Mouse (Mus musculus): ENCODE measurements around the gene Flvcr2. TPM values are rescaled to one million over a fixed set of nuclear protein-coding genes. Genes with fewer than 3 reads are reported as not detected.

Gene Flvcr2
- polyA plus RNA-seq, 1 experiment from 2014 or later, result 2.1 TPM

DNA sequence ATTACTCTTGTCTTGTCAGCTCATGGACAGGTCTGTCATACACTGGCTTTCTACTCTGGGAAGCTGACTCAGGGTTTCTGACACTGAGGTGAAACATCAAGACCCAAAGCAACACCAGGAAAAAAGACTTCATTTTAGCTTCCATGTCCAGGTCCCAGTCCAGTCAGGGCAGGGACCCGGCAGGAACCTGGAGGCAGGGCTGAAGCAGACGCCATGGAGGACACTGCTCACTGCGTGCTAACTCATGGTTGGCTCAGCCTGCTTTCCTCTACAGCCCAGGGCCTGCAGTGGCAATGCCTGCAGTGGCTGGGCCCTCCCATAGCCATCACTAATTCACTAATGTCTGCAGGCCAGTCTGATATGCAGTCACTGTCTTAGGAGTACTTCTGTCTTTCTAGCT, 82.5 kb downstream of the Flvcr2 start:
- H3K4me1 ChIP-seq (ENCODE audit: control insufficient read depth, insufficient read depth, low read length), result peaks cover 5% of the 10 kb centered on the region
- WGBS, result 91% methylated on average over 3 of the region's 3 CpGs
- H3K9me3 ChIP-seq (replicated peaks; ENCODE audit: control insufficient read depth, low read length), result no peaks in the 10 kb centered on the region
- no peak overlapping the region for H3K27ac ChIP-seq (ENCODE audit: low read length)
- no peak overlapping the region for H3K4me3 ChIP-seq (replicated peaks; ENCODE audit: low read length)
- no peaks in the 10 kb centered on the region for H3K27me3 ChIP-seq (ENCODE audit: control insufficient read depth, insufficient read depth, low read length)
- H3K36me3 ChIP-seq (ENCODE audit: control insufficient read depth, insufficient read depth, low read length), result no peaks in the 10 kb centered on the region
- H3K4me2 ChIP-seq (ENCODE audit: low read depth, low read length), result no peak overlapping the region
- H3K9ac ChIP-seq (ENCODE audit: low read length), result no peak overlapping the region
- ATAC-seq (ENCODE audit: insufficient read depth, low FRiP score), result no peak

DNA sequence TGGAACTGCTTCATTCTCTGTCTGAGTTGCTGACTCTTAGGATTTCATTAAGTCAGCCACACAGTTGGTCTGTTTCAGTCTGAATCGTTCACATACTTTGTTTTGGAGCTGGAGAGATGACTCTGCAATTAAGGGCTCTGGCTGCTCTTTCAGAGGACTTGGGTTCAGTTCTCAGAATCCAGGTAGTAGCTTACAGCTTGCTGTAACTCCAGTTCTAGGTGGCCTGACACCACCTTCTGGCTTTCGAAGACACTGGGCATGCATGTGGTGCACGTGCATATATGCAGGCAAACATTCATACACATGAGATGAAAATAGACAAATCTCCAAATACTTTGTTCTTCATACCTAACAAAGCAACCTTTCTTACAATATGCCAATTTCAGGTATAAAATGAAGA, 83.5 kb downstream of the Flvcr2 start:
- WGBS, result 91% methylated on average over 3 of the region's 3 CpGs
- Histone ChIP-seq H3K4me2 (ENCODE audit: low read depth, low read length) (no peak overlapping the region), H3K9me3 (replicated peaks; ENCODE audit: control insufficient read depth, low read length) (no peaks in the 10 kb centered on the region), H3K4me3 (replicated peaks; ENCODE audit: low read length) (no peak overlapping the region), H3K36me3 (ENCODE audit: control insufficient read depth, insufficient read depth, low read length) (no peaks in the 10 kb centered on the region), H3K4me1 (ENCODE audit: control insufficient read depth, insufficient read depth, low read length) (peaks cover 4% of the 10 kb centered on the region; the same call in 1 of the 2 replicates), H3K9ac (ENCODE audit: low read length) (no peak overlapping the region), H3K27ac (ENCODE audit: low read length) (no peak overlapping the region), H3K27me3 (ENCODE audit: control insufficient read depth, insufficient read depth, low read length) (no peaks in the 10 kb centered on the region)
- no peak for ATAC-seq (ENCODE audit: insufficient read depth, low FRiP score)

DNA sequence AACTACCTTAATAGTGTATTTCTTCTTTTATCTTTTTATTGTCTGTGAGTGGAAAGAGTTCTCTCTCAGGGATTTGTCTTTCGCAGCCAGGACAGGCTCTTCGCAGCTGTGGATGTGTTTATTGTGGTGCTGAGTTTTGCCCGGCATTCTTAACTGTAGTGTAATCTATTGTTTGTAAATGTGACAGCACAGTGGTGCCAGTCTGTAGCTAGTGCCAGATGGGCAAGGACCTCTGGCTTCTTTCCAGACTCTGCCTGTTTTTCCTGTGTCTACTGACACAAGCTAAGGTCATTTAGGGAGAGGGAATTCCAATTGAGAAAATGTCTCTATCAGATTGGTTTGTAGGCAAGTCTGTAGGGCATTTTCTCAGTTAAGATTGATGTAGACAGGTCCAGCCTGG, 84.4 kb downstream of the Flvcr2 start:
- H3K27me3 ChIP-seq (ENCODE audit: control insufficient read depth, insufficient read depth, low read length), result no peaks in the 10 kb centered on the region
- no peak overlapping the region for H3K27ac ChIP-seq (ENCODE audit: low read length)
- WGBS, result 82% methylated on average over 3 of the region's 3 CpGs
- H3K36me3 ChIP-seq (ENCODE audit: control insufficient read depth, insufficient read depth, low read length), result no peaks in the 10 kb centered on the region
- no peak overlapping the region for H3K4me2 ChIP-seq (ENCODE audit: low read depth, low read length)
- H3K9ac ChIP-seq (ENCODE audit: low read length), result no peak overlapping the region
- no peaks in the 10 kb centered on the region for H3K4me1 ChIP-seq (ENCODE audit: control insufficient read depth, insufficient read depth, low read length)
- no peak overlapping the region for H3K4me3 ChIP-seq (replicated peaks; ENCODE audit: low read length)
- no peaks in the 10 kb centered on the region for H3K9me3 ChIP-seq (replicated peaks; ENCODE audit: control insufficient read depth, low read length)
- ATAC-seq (ENCODE audit: insufficient read depth, low FRiP score), result no peak

DNA sequence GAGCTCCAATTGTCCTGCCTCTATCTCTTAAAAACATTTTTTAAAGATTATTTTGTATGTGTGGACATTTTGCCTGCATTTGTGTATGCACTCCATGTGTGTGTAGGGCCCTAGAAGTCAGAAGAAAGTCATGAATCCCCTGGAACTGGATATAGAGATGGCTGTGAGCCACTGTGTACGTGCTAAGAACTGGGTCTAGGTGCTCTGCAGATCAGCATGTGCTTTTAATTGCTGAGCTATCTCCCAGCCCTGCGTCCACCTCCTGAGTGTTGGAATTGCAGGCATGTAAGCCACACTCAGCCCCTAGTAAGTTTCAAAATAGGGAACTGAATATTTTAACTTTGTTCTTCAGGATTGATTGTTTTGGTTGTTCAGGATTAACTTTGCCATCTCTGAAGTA, 88.2 kb downstream of the Flvcr2 start:
- Histone ChIP-seq H3K27ac (ENCODE audit: low read length) (no peak overlapping the region), H3K4me1 (ENCODE audit: control insufficient read depth, insufficient read depth, low read length) (no peaks in the 10 kb centered on the region), H3K9me3 (replicated peaks; ENCODE audit: control insufficient read depth, low read length) (no peaks in the 10 kb centered on the region), H3K27me3 (ENCODE audit: control insufficient read depth, insufficient read depth, low read length) (no peaks in the 10 kb centered on the region), H3K9ac (ENCODE audit: low read length) (no peak overlapping the region), H3K4me2 (ENCODE audit: low read depth, low read length) (no peak overlapping the region), H3K36me3 (ENCODE audit: control insufficient read depth, insufficient read depth, low read length) (no peaks in the 10 kb centered on the region), H3K4me3 (replicated peaks; ENCODE audit: low read length) (no peak overlapping the region)
- WGBS, result 90% methylated on average over 2 of the region's 2 CpGs
- no peak for ATAC-seq (ENCODE audit: insufficient read depth, low FRiP score)

DNA sequence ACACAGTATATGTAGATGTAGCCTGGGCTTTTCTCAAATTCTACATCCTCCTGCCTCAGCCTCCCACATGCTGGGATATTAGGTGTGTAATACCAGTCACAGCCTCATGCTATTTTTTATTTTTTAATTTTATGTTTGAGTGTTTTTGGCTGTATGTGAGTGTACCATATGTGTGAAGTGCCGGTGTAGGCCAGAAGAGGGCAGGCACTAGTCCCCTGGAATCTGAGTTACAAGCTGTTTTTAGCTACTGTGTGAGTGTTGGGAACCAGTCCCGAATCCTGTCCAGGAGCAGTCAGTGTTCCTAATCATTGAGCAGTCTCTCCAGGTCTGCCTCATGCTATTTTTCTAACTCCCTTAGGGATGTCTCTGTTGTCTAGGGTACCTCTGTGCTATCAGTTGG, 91.4 kb downstream of the Flvcr2 start:
- H3K27me3 ChIP-seq (ENCODE audit: control insufficient read depth, insufficient read depth, low read length), result no peaks in the 10 kb centered on the region
- H3K9ac ChIP-seq (ENCODE audit: low read length), result no peak overlapping the region
- WGBS, result 92% methylated on average over 2 of the region's 2 CpGs
- no peak for ATAC-seq (ENCODE audit: insufficient read depth, low FRiP score)
- no peaks in the 10 kb centered on the region for H3K4me1 ChIP-seq (ENCODE audit: control insufficient read depth, insufficient read depth, low read length)
- H3K27ac ChIP-seq (ENCODE audit: low read length), result no peak overlapping the region
- no peak overlapping the region for H3K4me3 ChIP-seq (replicated peaks; ENCODE audit: low read length)
- H3K36me3 ChIP-seq (ENCODE audit: control insufficient read depth, insufficient read depth, low read length), result no peaks in the 10 kb centered on the region
- no peak overlapping the region for H3K4me2 ChIP-seq (ENCODE audit: low read depth, low read length)
- H3K9me3 ChIP-seq (replicated peaks; ENCODE audit: control insufficient read depth, low read length), result no peaks in the 10 kb centered on the region

DNA sequence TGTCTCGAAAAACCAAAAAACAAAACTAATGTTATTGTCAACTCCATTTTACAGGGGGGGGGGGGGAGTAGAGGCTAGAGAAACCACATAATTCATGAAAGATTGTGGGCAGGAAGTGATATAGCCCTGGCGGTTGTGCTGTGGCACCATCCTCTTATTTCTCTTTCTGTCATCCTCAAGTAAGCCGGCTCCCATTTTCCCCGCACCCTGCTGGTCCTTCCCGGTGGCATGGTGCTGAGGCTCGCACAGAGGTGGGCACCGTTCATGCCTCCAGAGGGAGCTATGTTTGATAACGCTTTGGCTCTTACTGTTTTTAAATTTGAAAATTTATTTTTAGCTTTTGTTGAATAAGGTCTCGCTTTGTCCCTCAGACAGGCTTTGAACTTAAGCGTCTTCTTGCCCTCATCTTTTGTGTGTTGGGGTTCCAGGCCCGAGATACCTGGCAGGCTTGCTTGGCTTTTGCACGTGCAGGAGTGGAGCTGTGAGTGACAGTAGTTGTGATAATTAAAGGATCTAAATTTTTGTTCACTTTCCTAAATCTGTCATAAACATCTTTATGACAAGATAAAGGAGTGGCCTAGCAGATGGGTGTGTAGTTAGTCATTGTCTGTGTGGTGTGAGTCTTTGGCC, 93.1 kb downstream of the Flvcr2 start:
- Histone ChIP-seq H3K4me2 (ENCODE audit: low read depth, low read length) (no peak overlapping the region), H3K4me1 (ENCODE audit: control insufficient read depth, insufficient read depth, low read length) (no peaks in the 10 kb centered on the region), H3K27me3 (ENCODE audit: control insufficient read depth, insufficient read depth, low read length) (no peaks in the 10 kb centered on the region), H3K9ac (ENCODE audit: low read length) (no peak overlapping the region), H3K4me3 (replicated peaks; ENCODE audit: low read length) (no peak overlapping the region), H3K27ac (ENCODE audit: low read length) (no peak overlapping the region), H3K9me3 (replicated peaks; ENCODE audit: control insufficient read depth, low read length) (no peaks in the 10 kb centered on the region), H3K36me3 (ENCODE audit: control insufficient read depth, insufficient read depth, low read length) (no peaks in the 10 kb centered on the region)
- ATAC-seq (ENCODE audit: insufficient read depth, low FRiP score), result no peak
- whole genome bisulfite sequencing, result 88% methylated on average over 12 of the region's 12 CpGs

DNA sequence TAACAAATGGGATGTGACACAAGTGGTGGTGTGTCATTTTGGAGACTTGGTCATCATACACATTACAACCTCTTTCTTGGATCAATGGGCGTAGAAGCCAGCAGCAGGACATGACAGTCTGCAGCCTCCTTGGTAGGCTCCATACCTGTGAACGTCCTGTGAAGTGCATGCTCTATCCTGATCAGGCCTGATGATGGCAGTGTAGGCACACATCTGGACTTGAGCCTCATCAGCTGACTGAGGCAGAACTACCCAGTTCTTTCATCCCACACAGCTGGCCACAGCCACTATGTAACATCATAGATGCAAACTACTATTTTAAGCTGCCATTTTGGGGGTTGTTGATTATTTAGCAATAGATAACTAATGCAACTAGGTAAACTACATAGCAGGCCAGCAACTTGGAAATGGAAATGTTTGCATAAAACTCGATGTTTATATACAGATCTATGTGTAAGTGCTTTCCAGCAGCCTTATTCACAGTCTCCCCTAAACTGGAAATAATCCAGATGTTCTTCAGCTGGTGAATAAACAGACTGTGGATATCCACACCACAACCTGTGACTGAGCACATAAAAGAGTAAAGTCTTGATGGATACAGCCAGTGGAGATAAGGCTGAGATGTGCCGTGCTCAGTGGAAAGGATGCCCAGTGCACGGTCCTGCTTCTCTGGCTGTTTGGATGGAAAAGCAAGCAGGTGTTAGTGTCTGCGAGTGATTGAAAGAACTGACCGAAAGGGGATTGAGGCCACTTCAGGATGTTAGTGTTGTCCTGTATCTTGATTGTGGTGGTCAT, 102.0 kb downstream of the Flvcr2 start:
- peak; percentile 80; the same call in 1 of the 2 replicates for ATAC-seq (ENCODE audit: insufficient read depth, low FRiP score)
- H3K9me3 ChIP-seq (replicated peaks; ENCODE audit: control insufficient read depth, low read length), result no peaks in the 10 kb centered on the region
- no peak overlapping the region for H3K9ac ChIP-seq (ENCODE audit: low read length)
- H3K4me2 ChIP-seq (ENCODE audit: low read depth, low read length), result no peak overlapping the region
- H3K4me3 ChIP-seq (replicated peaks; ENCODE audit: low read length), result no peak overlapping the region
- no peaks in the 10 kb centered on the region for H3K27me3 ChIP-seq (ENCODE audit: control insufficient read depth, insufficient read depth, low read length)
- no peaks in the 10 kb centered on the region for H3K36me3 ChIP-seq (ENCODE audit: control insufficient read depth, insufficient read depth, low read length)
- no peak overlapping the region for H3K27ac ChIP-seq (ENCODE audit: low read length)
- 68% methylated on average over 7 of the region's 7 CpGs for WGBS
- H3K4me1 ChIP-seq (ENCODE audit: control insufficient read depth, insufficient read depth, low read length), result no peaks in the 10 kb centered on the region

DNA sequence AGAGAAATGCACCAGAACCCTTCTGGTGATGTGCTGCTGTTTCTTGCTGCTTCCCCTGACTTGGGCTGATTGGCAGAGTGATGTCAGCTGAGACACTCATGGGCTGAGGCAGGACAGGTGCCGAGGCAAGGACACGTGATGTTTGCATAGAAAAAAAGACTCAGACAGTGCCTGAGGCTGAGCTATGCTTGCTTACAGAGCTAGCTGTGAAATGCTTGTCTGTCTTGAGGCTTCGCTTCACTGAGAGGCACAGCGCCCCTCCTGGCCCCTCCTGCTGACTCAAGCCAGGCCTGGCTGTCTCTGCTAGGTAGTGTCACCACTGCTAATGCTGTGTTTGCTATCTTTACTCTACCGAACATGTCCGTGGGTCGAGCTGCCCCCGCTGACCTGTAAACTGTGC, 104.3 kb downstream of the Flvcr2 start:
- Histone ChIP-seq H3K9me3 (replicated peaks; ENCODE audit: control insufficient read depth, low read length) (no peaks in the 10 kb centered on the region), H3K36me3 (ENCODE audit: control insufficient read depth, insufficient read depth, low read length) (no peaks in the 10 kb centered on the region), H3K4me2 (ENCODE audit: low read depth, low read length) (no peak overlapping the region), H3K27ac (ENCODE audit: low read length) (no peak overlapping the region), H3K4me1 (ENCODE audit: control insufficient read depth, insufficient read depth, low read length) (no peaks in the 10 kb centered on the region), H3K27me3 (ENCODE audit: control insufficient read depth, insufficient read depth, low read length) (no peaks in the 10 kb centered on the region), H3K9ac (ENCODE audit: low read length) (no peak overlapping the region), H3K4me3 (replicated peaks; ENCODE audit: low read length) (no peak overlapping the region)
- no peak for ATAC-seq (ENCODE audit: insufficient read depth, low FRiP score)
- 81% methylated on average over 8 of the region's 8 CpGs for WGBS

DNA sequence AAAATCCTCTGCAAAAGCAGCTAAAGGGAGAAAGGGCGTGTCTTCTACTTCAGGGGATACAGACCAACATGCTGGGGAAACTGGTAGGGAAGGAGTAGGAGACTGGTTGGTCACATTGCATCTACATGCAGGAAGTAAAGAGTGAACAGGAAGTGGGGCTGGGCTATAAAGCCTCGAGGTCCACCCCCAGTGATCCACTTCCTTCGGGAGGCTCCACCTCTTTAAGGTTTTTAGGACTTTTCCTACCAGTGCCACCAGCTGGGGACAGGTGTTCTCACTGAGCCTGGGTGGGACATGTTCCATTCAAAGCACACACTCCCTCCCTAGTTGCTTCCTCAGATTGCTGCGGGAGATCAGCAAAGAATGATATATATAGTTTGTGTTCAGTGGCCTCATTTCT, 107.5 kb downstream of the Flvcr2 start:
- Histone ChIP-seq H3K9ac (ENCODE audit: low read length) (no peak overlapping the region), H3K4me1 (ENCODE audit: control insufficient read depth, insufficient read depth, low read length) (peaks cover 3% of the 10 kb centered on the region; the same call in 1 of the 2 replicates), H3K27ac (ENCODE audit: low read length) (no peak overlapping the region), H3K27me3 (ENCODE audit: control insufficient read depth, insufficient read depth, low read length) (no peaks in the 10 kb centered on the region), H3K36me3 (ENCODE audit: control insufficient read depth, insufficient read depth, low read length) (no peaks in the 10 kb centered on the region), H3K4me3 (replicated peaks; ENCODE audit: low read length) (no peak overlapping the region), H3K9me3 (replicated peaks; ENCODE audit: control insufficient read depth, low read length) (no peaks in the 10 kb centered on the region), H3K4me2 (ENCODE audit: low read depth, low read length) (no peak overlapping the region)
- no peak for ATAC-seq (ENCODE audit: insufficient read depth, low FRiP score)
- 76% methylated on average over 4 of the region's 4 CpGs for WGBS
